10 mouse cellular contexts compared by ENCODE assay signal in genomic region chr3:97764152-97764551, GRCm38 (mm10).
DNase-seq lines count a peak whose midpoint lies in the region; ATAC-seq and TF ChIP-seq lines count a peak whose summit lies in the region.
"Had no signal": no experiment of that assay in that cellular context is flagged by ENCODE, and none has a peak within 500 bp of the region (broad histone marks: within the 10 kb centered on the region; RNA-seq: fewer than 3 reads in every experiment).

No protein-coding gene starts in this region.

- no peak for ATAC-seq in midbrain, embryonic 14.5 days (ENCODE audit: low FRiP score, low TSS enrichment)
- no peak for ATAC-seq in inflammation-experienced regulatory T-cells, adult 6 months

- 57% methylated on average over 5 of the region's 5 CpGs for WGBS in midbrain, embryonic 14.5 days

- no peak for TF ChIP-seq POLR2A in brain, embryonic 14.5 days (IDR thresholded peaks at IDR 0.05; ENCODE audit: borderline replicate concordance, extremely low read depth, insufficient read depth, insufficient read length, poor library complexity, severe bottlenecking)

- peak overlapping the region; percentile 86 for H3K4me2 ChIP-seq in midbrain, embryonic 14.5 days (ENCODE audit: low read length)

- peak; percentile 44 for DNase-seq in heart, adult 11 months
- DNase-seq in heart, postnatal 10 days = no peak
- DNase-seq in brain, embryonic 14.5 days (ENCODE audit: low read depth) = peak; percentile 60
- peak; percentile 69 for DNase-seq in kidney, adult 18-20 months
- no peak for DNase-seq in midbrain, embryonic 14.5 days
- DNase-seq in frontal cortex, postnatal 10 days (ENCODE audit: low spot score in 2 of 2) = no peak
- no peak for DNase-seq in embryo, embryonic 9.5 days (ENCODE audit: extremely low spot score)
- DNase-seq: B cell, adult 2 months; lung, adult 18-20 months had no signal

- peaks cover 4% of the 10 kb centered on the region; the same call in 1 of the 2 replicates for H3K36me3 ChIP-seq in midbrain, embryonic 14.5 days (ENCODE audit: control insufficient read depth, insufficient read depth, low read length)

- H3K9me3 ChIP-seq in midbrain, embryonic 14.5 days (ENCODE audit: control insufficient read depth, low read length) = no peaks in the 10 kb centered on the region

- no peaks in the 10 kb centered on the region for H3K27me3 ChIP-seq in midbrain, embryonic 14.5 days (ENCODE audit: control insufficient read depth, insufficient read depth, low read length)

- TF ChIP-seq CTCF in brain, embryonic 14.5 days (IDR thresholded peaks at IDR 0.05; ENCODE audit: borderline replicate concordance, extremely low read depth, insufficient read depth, insufficient read length) = no peak

- no peak overlapping the region for H3K27ac ChIP-seq in midbrain, embryonic 14.5 days (replicated peaks; ENCODE audit: low read depth, low read length)

- H3K4me3 ChIP-seq in midbrain, embryonic 14.5 days (replicated peaks; ENCODE audit: low read depth, low read length) = peak overlapping the region; percentile 31

- intact Hi-C loops in heart, postnatal 10 days (cut with DNase I) = loop anchor here (10.0 kb wide), 1 partner anchor 251 kb away; the partner anchor contains the start of gene Notch2

- peak overlapping the region; percentile 26 for H3K9ac ChIP-seq in midbrain, embryonic 14.5 days (replicated peaks; ENCODE audit: low read length)

- H3K4me1 ChIP-seq in midbrain, embryonic 14.5 days (ENCODE audit: control insufficient read depth, insufficient read depth, low read length) = peaks cover 47% of the 10 kb centered on the region

Comparison
In these comparisons a context has a peak if more than half of its experiments do, and no peak if none do; other contexts are left out.
1. DNase-seq: peak in heart, adult 11 months (single experiment), brain, embryonic 14.5 days (single experiment) and kidney, adult 18-20 months (single experiment); none in heart, postnatal 10 days (0 of 2), midbrain, embryonic 14.5 days (single experiment), frontal cortex, postnatal 10 days (0 of 2) and embryo, embryonic 9.5 days (single experiment).